Mouse (Mus musculus) lung, embryonic 14.5 days (tissue): Measurements from ENCODE around the gene Shank1. TPM values are rescaled to one million over a fixed set of nuclear protein-coding genes. Genes with fewer than 3 reads are reported as not detected.
A peak's percentile ranks its signal among the peaks of the same experiment; 100 is the strongest.

Experiments used
- ATAC-seq: fragments of 200-750 bp; cut with Nextera tagmentation; 2 replicates; pipeline ENCODE4 v1.8.0; 2017; ENCODE audit warnings: mild to moderate bottlenecking, moderate TSS enrichment, moderate library complexity; ENCODE audit not compliant: insufficient read depth
- DNase-seq: peaks from one replicate; pipeline ENCODE4 v3.0.0-alpha.2; 2015
- H3K27ac ChIP-seq: fragments of 300-500 bp; sonication (generic); 2 replicates; pipeline ENCODE4 v1.5.1; 2014; ENCODE audit warnings: low read depth, mild to moderate bottlenecking, moderate library complexity
- H3K27me3 ChIP-seq: fragments of 300-500 bp; sonication (generic); 2 replicates; pipeline ENCODE4 v1.6.1; 2014; ENCODE audit warnings: low read length, control low read depth; ENCODE audit not compliant: insufficient read depth
- H3K36me3 ChIP-seq: fragments of 300-500 bp; sonication (generic); 2 replicates; pipeline ENCODE4 v1.6.1; 2014; ENCODE audit warnings: control low read depth; ENCODE audit not compliant: insufficient read depth
- H3K4me1 ChIP-seq: fragments of 300-500 bp; sonication (generic); 2 replicates; pipeline ENCODE4 v1.6.1; 2014; ENCODE audit warnings: antibody characterized with exemption, control low read depth; ENCODE audit not compliant: insufficient read depth
- H3K4me2 ChIP-seq: fragments of 300-500 bp; sonication (generic); 2 replicates; pipeline ENCODE4 v1.6.1; 2014; ENCODE audit warnings: mild to moderate bottlenecking
- H3K4me3 ChIP-seq: fragments of 300-500 bp; sonication (generic); 2 replicates; pipeline ENCODE4 v1.5.1; 2014; ENCODE audit warnings: low read depth, low read length
- H3K9ac ChIP-seq: fragments of 300-500 bp; sonication (generic); 2 replicates; pipeline ENCODE4 v1.6.1; 2014
- H3K9me3 ChIP-seq: fragments of 300-500 bp; sonication (generic); 2 replicates; pipeline ENCODE4 v1.6.1; 2016; ENCODE audit warnings: low read depth, low read length, control low read depth
- CTCF ChIP-seq: IDR thresholded peaks from 2 replicates; pipeline ENCODE4 v1.5.1; 2016; ENCODE audit warnings: antibody characterized with exemption, low read depth
- WGBS: fragments of 180-500 bp; shearing (Covaris S2); extraction: QIAGEN DNeasy Blood & Tissue Kit; methylation state at CpG from one replicate; pipeline ENCODE4 v1.1.7; 2014; 5-methylcytosine and 5-hydroxymethylcytosine counted together
- polyA plus RNA-seq: library from polyadenylated mRNA; unstranded; fragments of >200 nt; fragmentation: Nextera tagmentation; extraction: Ambion mirVana; gene quantifications from 2 replicates; pipeline ENCODE4 v1.2.1, GENCODE M21; 2014

The Shank1 gene
- polyA plus RNA-seq, 1 experiment from 2014 or later: 1.6 TPM

- TF ChIP-seq CTCF: no peak
- Histone ChIP-seq H3K27ac (no peak overlapping the region), H3K27me3 (peaks cover 30% of the 10 kb centered on the region), H3K9me3 (no peaks in the 10 kb centered on the region), H3K4me3 (no peak overlapping the region), H3K4me2 (no peak overlapping the region), H3K36me3 (no peaks in the 10 kb centered on the region), H3K4me1 (no peaks in the 10 kb centered on the region), H3K9ac (no peak overlapping the region)
- WGBS: 72% methylated on average over 10 of the region's 10 CpGs
- no peak for ATAC-seq
- DNase-seq: no peak
Observed at GRCm38 (mm10) chr7:44341119-44341518, 31.1 kb downstream of the Shank1 start.

DNA sequence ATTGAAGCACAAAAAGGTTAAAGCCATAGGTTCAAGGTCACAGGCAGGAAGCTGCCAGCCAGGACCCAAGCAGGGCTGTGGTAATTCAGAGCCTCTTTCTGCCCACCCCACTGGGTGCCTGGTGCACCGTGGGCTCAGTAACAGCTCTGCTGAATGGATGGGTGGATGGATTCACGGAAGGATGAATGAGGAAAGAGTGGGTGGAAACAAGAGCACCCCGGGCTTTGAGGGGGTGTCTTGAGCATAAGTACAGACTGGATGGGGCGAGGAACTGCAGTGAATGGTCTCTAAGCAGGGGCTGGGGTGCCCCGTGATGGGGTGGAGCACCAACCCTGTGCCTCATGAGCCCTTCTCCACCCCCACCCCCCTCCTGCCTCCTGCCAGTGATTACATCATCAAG is 31.7 kb downstream of the Shank1 start:
- DNase-seq: no peak
- H3K27ac ChIP-seq: no peak overlapping the region
- peaks cover 24% of the 10 kb centered on the region for H3K27me3 ChIP-seq
- WGBS: 49% methylated on average over 5 of the region's 5 CpGs
- H3K4me3 ChIP-seq: no peak overlapping the region
- H3K4me2 ChIP-seq: no peak overlapping the region
- ATAC-seq: no peak
- H3K4me1 ChIP-seq: no peaks in the 10 kb centered on the region
- H3K36me3 ChIP-seq: no peaks in the 10 kb centered on the region
- no peaks in the 10 kb centered on the region for H3K9me3 ChIP-seq
- no peak overlapping the region for H3K9ac ChIP-seq
- no peak for TF ChIP-seq CTCF

- 14% methylated on average over 9 of the region's 11 CpGs for WGBS
- H3K4me2 ChIP-seq: no peak overlapping the region
- TF ChIP-seq CTCF: no peak
Observed at GRCm38 (mm10) chr7:44343459-44344015, 33.5 kb downstream of the Shank1 start.

DNA sequence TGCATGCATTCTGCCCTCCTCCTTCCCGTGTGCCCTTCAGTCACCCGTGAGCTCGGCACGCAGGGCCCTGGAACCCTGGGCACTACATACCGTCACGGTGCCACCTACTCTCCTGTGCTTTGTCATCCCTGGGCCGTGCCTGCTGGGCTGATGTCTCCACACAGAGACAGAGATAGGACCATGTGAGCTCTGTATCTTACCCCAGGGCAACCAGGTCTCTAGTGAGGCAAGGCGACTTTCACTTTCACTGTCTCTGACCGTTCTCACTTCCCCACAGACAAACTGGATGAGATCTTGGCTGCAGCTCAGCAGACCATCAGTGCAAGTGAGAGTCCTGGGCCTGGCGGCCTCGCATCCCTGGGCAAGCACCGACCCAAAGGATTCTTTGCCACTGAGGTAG is 34.6 kb downstream of the Shank1 start:
- Histone ChIP-seq H3K27me3 (no peaks in the 10 kb centered on the region), H3K27ac (no peak overlapping the region), H3K9me3 (no peaks in the 10 kb centered on the region), H3K36me3 (no peaks in the 10 kb centered on the region), H3K4me2 (no peak overlapping the region), H3K4me3 (no peak overlapping the region), H3K9ac (no peak overlapping the region), H3K4me1 (no peaks in the 10 kb centered on the region)
- no peak for TF ChIP-seq CTCF
- DNase-seq (no peak), ATAC-seq (no peak)
- 63% methylated on average over 12 of the region's 12 CpGs for WGBS

More at GRCm38 (mm10) chr7:44343459-44344015, 33.5 kb downstream of the Shank1 start:
- DNase-seq: peak; percentile 35
- Histone ChIP-seq H3K27me3 (peaks cover 6% of the 10 kb centered on the region; the same call in 1 of the 2 replicates), H3K4me3 (no peak overlapping the region), H3K9ac (no peak overlapping the region), H3K9me3 (no peaks in the 10 kb centered on the region), H3K4me1 (no peaks in the 10 kb centered on the region), H3K27ac (no peak overlapping the region), H3K36me3 (no peaks in the 10 kb centered on the region)
- ATAC-seq: no peak; the same call in 1 of the 2 replicates

GRCm38 (mm10) chr7:44349043-44349442 is 39.0 kb downstream of the Shank1 start:
- H3K9ac ChIP-seq: no peak overlapping the region
- no peaks in the 10 kb centered on the region for H3K9me3 ChIP-seq
- no peak overlapping the region for H3K4me2 ChIP-seq
- WGBS: 20% methylated on average over 3 of the region's 3 CpGs
- DNase-seq (no peak), ATAC-seq (no peak)
- H3K36me3 ChIP-seq: no peaks in the 10 kb centered on the region
- H3K4me1 ChIP-seq: no peaks in the 10 kb centered on the region
- H3K27me3 ChIP-seq: peaks cover 37% of the 10 kb centered on the region
- H3K27ac ChIP-seq: no peak overlapping the region
- TF ChIP-seq CTCF: no peak
- no peak overlapping the region for H3K4me3 ChIP-seq

DNA sequence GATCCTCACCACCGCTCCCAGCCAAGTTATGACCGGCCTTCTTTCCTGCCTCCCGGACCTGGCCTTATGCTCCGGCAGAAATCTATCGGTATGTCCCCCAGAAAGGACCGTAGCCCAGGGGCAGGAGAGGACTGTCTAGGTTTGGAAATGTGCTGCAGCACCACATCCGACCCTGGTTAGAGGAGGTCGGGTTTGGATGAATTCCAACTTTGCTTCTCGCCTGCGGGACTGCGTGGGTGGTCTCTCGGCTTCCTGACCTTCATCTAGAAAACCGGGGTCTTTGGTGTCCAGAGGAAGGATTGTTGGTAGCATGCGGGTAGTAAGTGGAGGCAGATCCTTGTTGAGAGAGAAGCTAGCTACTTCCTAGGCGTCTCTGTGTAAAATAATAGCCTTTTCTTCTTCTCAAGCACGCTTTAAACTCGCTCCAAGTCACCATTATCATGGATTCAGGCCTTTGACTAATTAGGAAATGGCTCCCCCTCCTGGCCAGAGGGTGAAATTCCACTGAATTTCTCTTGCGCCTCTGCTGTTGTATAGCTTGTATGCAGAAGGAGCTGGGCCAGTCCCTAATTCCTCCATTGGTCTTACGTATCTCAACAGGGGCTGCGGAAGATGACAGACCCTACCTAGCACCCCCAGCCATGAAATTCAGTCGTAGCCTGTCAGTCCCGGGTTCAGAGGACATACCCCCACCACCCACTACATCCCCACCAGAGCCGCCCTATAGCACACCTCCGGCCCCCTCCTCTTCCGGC is 41.1 kb downstream of the Shank1 start:
- 1% methylated on average over 25 of the region's 25 CpGs for WGBS
- TF ChIP-seq CTCF: peak; percentile 94
- peak; percentile 96 for DNase-seq
- H3K4me3 ChIP-seq: peak overlapping the region; percentile 18
- peak overlapping the region; percentile 4; the same call in 1 of the 2 replicates for H3K9ac ChIP-seq
- peak overlapping the region; percentile 27; the same call in 1 of the 2 replicates for H3K27ac ChIP-seq
- H3K27me3 ChIP-seq: peaks cover 58% of the 10 kb centered on the region
- ATAC-seq: peak; percentile 66
- no peaks in the 10 kb centered on the region for H3K9me3 ChIP-seq
- H3K4me1 ChIP-seq: no peaks in the 10 kb centered on the region
- peak overlapping the region; percentile 55 for H3K4me2 ChIP-seq
- no peaks in the 10 kb centered on the region for H3K36me3 ChIP-seq

GRCm38 (mm10) chr7:44351881-44352749 is 42.1 kb downstream of the Shank1 start:
- Histone ChIP-seq H3K4me1 (peaks cover 7% of the 10 kb centered on the region), H3K9ac (no peak overlapping the region), H3K4me2 (peak overlapping the region; percentile 38; the same call in 1 of the 2 replicates), H3K27me3 (peaks cover 68% of the 10 kb centered on the region), H3K27ac (no peak overlapping the region), H3K36me3 (no peaks in the 10 kb centered on the region), H3K9me3 (no peaks in the 10 kb centered on the region), H3K4me3 (0 out of 2 replicates have a peak overlapping the region, but pooled peaks have one; percentile 7)
- 3% methylated on average over 69 of the region's 71 CpGs for WGBS
- no peak for ATAC-seq
- DNase-seq: no peak
- no peak for TF ChIP-seq CTCF
